Mouse (Mus musculus): ENCODE measurements at regions not wholly inside any gene's neighbourhood (a gene's known extent, or its start where the extent isn't known, plus 50 kb on each side); places are given as distances from the start of the nearest gene placed in this dataset.

DNA sequence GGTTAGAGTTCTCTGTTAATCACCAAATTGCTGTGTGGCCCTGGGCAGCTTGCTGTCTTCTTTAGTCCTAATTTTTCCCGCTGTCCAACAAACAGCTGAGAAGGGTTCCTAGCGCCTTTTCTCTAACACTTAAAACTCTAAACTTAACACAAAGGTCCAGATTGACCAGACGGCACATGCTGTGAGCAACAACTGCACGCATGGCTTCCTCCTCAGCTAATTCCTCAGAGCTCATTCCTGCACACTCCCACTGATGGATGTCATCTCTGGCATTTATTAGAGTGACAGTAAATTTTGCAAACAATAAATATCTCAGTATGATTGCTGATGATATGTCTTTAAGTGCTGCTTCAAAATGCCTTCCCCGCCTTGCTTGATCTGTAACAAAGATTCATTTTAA is 2007.5 kb upstream of the Lrrc6 start:
- Histone ChIP-seq H3K36me3 (replicated peaks) (no peaks in the 10 kb centered on the region), H3K4me2 (no peak overlapping the region), H3K27ac (no peak overlapping the region), H3K9me3 (no peaks in the 10 kb centered on the region), H3K4me3 (no peak overlapping the region), H3K27me3 (replicated peaks) (no peaks in the 10 kb centered on the region), H3K4me1 (peaks cover under 1% of the 10 kb centered on the region; the same call in 1 of the 2 replicates), H3K9ac (no peak overlapping the region)
- 78% methylated on average over 5 of the region's 5 CpGs for WGBS
- no peak for ATAC-seq (replicated peaks)

DNA sequence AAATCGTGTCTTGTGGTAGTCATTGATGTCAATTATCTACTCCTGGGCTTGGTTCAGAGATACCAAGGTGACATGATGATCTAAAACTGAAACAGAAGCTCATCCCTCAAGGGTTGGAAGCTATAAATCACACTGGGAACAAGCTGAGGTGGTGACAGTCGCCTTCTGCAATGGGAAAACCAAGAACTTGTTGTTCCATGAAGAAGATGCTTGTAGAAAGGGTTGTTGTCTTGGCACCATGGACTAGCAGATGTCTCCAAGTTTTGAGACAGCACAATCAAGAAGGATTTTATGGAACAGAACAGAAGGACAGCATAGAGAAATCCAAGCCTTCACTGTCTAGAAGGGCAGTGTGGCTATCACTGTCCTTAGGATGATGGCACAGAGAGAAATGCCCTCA is 2005.4 kb upstream of the Lrrc6 start:
- H3K27ac ChIP-seq: no peak overlapping the region
- 79% methylated on average over 2 of the region's 2 CpGs for WGBS
- H3K4me1 ChIP-seq: peaks cover 12% of the 10 kb centered on the region
- no peak overlapping the region for H3K4me3 ChIP-seq
- no peaks in the 10 kb centered on the region for H3K9me3 ChIP-seq
- H3K27me3 ChIP-seq (replicated peaks): no peaks in the 10 kb centered on the region
- H3K36me3 ChIP-seq (replicated peaks): no peaks in the 10 kb centered on the region
- no peak overlapping the region for H3K4me2 ChIP-seq
- no peak for ATAC-seq (replicated peaks)
- no peak overlapping the region for H3K9ac ChIP-seq

DNA sequence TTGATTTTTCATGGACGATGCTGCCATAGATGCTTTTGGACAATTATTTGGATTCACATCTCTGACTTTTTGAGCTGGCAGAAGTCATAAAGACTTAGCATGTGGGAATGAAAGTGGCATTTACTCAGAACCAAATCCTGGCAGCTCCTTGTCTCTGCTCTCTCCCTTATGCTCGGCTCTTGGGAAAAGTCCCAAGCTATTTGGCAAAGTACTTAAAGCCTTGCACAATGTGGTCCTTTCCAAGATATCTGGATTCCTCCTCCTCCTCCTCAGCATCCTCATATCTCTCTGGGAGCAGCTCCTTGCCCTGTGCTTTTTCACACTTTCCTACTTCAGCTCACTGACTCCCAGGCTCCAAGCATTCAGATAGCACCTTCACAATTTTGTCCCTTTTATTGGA is 1995.7 kb upstream of the Lrrc6 start:
- H3K27ac ChIP-seq: no peak overlapping the region
- WGBS: 83% methylated on average over 2 of the region's 2 CpGs
- no peak for ATAC-seq (replicated peaks)

DNA sequence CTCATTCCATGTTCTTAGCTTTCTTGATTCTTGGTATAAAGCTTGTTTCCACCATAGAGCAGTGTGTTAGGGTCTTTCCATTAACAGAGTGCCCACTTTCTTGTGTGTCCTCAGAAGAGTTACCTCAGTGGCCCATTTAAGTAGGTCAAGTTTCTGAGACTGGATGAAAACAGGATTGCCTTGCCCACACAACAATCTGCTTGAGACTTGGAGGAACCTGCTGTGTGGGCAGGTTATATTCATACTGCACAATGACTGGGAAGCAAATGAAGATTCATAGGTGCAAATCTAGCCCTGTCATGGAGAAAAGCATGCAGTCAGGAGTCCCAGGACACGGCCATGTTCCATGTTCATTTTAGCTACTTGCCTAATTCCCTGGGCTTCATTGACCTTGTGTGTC is 1984.1 kb upstream of the Lrrc6 start:
- H3K4me3 ChIP-seq: no peak overlapping the region
- H3K27ac ChIP-seq: no peak overlapping the region
- H3K9ac ChIP-seq: no peak overlapping the region
- H3K4me1 ChIP-seq: no peaks in the 10 kb centered on the region
- H3K36me3 ChIP-seq (replicated peaks): no peaks in the 10 kb centered on the region
- 92% methylated on average over 1 of the region's 1 CpGs for WGBS
- H3K4me2 ChIP-seq: no peak overlapping the region
- H3K9me3 ChIP-seq: no peaks in the 10 kb centered on the region
- no peaks in the 10 kb centered on the region for H3K27me3 ChIP-seq (replicated peaks)
- no peak for ATAC-seq (replicated peaks)

More for the DNA sequence above, 1995.7 kb upstream of the Lrrc6 start:
- H3K9me3 ChIP-seq: no peaks in the 10 kb centered on the region
- no peak overlapping the region for H3K4me3 ChIP-seq
- H3K4me1 ChIP-seq: no peaks in the 10 kb centered on the region
- no peak overlapping the region for H3K4me2 ChIP-seq
- no peak overlapping the region for H3K9ac ChIP-seq
- H3K36me3 ChIP-seq (replicated peaks): no peaks in the 10 kb centered on the region
- H3K27me3 ChIP-seq (replicated peaks): no peaks in the 10 kb centered on the region

DNA sequence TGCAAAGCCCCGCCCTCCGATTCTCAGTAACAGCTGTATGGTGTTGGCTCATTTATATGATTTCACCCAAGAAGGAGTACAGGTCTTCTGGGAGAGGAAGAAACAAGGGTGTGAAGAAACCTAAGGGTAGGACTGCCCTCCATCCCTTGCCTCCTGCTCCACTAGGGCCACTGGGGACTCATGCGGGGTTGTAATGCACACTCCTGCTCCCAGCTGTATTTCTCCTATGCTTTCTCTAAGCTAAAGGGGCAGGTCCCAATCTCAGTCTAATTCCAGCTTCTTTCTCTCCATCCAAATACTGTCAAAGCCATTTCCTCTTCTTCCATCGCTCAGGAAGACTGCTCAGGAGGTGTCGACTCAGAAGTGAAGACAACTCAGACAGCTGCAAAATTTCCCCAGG is 1977.0 kb upstream of the Lrrc6 start:
- Histone ChIP-seq H3K36me3 (replicated peaks) (no peaks in the 10 kb centered on the region), H3K4me3 (no peak overlapping the region), H3K9me3 (no peaks in the 10 kb centered on the region), H3K9ac (no peak overlapping the region), H3K27ac (no peak overlapping the region), H3K27me3 (replicated peaks) (no peaks in the 10 kb centered on the region), H3K4me2 (no peak overlapping the region), H3K4me1 (no peaks in the 10 kb centered on the region)
- WGBS: 92% methylated on average over 5 of the region's 5 CpGs
- ATAC-seq (replicated peaks): no peak

DNA sequence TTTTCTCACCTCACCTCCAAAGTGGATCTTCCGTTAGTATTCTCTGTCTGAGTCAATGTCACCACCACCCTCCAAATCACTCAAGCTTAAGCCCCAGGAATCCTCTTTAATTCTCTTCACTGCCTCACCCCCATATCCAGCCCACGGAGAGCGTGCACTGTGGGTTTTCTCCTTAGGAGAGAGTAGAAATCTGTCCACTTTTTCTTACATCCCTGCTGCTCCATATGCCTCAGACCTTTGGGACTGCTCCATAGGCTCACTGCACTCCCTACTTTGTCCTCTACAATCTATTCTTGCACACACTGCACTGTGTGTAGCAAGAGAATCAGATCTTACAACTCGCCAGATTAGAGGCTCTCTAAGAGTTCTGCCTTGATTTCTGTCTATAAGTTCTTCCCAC is 1971.2 kb upstream of the Lrrc6 start:
- Histone ChIP-seq H3K9me3 (no peaks in the 10 kb centered on the region), H3K27ac (no peak overlapping the region), H3K36me3 (replicated peaks) (no peaks in the 10 kb centered on the region), H3K27me3 (replicated peaks) (no peaks in the 10 kb centered on the region), H3K9ac (no peak overlapping the region), H3K4me2 (no peak overlapping the region), H3K4me1 (no peaks in the 10 kb centered on the region), H3K4me3 (no peak overlapping the region)
- WGBS: 89% methylated on average over 4 of the region's 4 CpGs
- no peak for ATAC-seq (replicated peaks)

DNA sequence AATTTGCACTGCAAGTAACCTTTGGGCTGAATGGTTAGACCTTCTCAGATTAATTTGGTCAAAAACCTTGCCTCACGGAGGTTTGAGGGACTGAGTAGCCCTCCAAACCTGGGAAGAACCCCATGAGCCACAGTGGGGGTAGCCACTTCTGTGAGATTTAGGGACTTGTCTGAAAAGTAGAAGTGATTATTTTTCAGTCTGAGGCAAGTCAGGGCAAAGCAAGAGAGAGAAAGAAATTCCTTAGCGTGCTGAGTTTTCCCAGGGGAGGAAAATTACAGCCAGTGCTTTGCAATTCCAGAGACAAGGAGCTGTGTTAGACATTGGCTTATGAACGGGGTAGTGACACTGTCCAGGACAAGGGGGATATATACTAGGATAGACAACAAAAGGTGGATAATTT is 1962.1 kb upstream of the Lrrc6 start:
- Histone ChIP-seq H3K36me3 (replicated peaks) (no peaks in the 10 kb centered on the region), H3K4me1 (no peaks in the 10 kb centered on the region), H3K9ac (no peak overlapping the region), H3K27me3 (replicated peaks) (no peaks in the 10 kb centered on the region), H3K27ac (no peak overlapping the region), H3K4me3 (no peak overlapping the region), H3K4me2 (no peak overlapping the region), H3K9me3 (no peaks in the 10 kb centered on the region)
- 59% methylated on average over 3 of the region's 3 CpGs for WGBS
- no peak for ATAC-seq (replicated peaks)

DNA sequence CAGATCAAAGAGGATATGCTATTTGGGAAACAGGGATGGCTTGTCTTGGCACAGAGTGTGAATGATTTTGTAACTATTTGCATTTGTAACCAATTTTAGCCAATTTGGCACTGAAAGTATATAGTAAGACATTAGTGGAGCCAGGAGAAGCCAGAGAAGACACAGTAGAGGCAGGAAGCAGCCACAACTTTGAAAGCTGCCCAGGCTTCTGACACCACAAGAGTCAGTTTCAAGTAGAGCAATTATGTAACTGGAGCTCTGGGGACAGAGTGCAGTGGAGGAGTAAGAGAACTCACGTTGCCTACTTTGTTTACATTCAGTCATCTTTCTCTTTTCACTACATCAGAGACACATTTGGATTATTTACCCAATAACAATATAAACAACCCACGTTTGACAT is 1956.5 kb upstream of the Lrrc6 start:
- Histone ChIP-seq H3K36me3 (replicated peaks) (no peaks in the 10 kb centered on the region), H3K27me3 (replicated peaks) (no peaks in the 10 kb centered on the region), H3K27ac (no peak overlapping the region), H3K4me1 (no peaks in the 10 kb centered on the region), H3K9ac (no peak overlapping the region), H3K9me3 (no peaks in the 10 kb centered on the region), H3K4me2 (no peak overlapping the region), H3K4me3 (no peak overlapping the region)
- no peak for ATAC-seq (replicated peaks)
- WGBS: 78% methylated on average over 2 of the region's 2 CpGs

DNA sequence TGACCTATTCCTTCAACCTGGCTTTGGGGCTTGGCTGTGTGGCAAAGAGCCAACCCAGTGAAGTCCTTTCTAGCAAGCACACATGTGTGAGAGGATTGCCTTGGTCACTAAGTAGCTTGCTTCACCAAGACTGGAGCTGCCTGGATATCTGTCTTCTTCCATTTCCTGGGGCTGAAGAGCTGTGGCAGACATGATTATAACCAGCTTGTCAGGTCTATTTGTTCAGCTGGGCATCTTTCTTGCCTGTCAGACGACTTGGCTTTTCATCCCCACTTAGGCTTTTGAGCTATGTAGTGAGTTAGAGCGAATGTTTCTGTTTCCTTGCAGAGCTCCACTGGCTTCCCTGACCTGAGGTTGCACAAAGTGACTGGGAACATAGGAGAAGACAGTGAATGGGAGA is 1951.3 kb upstream of the Lrrc6 start:
- no peaks in the 10 kb centered on the region for H3K36me3 ChIP-seq (replicated peaks)
- H3K4me1 ChIP-seq: no peaks in the 10 kb centered on the region
- 48% methylated on average over 2 of the region's 2 CpGs for WGBS
- ATAC-seq (replicated peaks): no peak
- no peak overlapping the region for H3K27ac ChIP-seq
- H3K4me3 ChIP-seq: no peak overlapping the region
- H3K9me3 ChIP-seq: no peaks in the 10 kb centered on the region
- H3K9ac ChIP-seq: no peak overlapping the region
- H3K4me2 ChIP-seq: no peak overlapping the region
- no peaks in the 10 kb centered on the region for H3K27me3 ChIP-seq (replicated peaks)

DNA sequence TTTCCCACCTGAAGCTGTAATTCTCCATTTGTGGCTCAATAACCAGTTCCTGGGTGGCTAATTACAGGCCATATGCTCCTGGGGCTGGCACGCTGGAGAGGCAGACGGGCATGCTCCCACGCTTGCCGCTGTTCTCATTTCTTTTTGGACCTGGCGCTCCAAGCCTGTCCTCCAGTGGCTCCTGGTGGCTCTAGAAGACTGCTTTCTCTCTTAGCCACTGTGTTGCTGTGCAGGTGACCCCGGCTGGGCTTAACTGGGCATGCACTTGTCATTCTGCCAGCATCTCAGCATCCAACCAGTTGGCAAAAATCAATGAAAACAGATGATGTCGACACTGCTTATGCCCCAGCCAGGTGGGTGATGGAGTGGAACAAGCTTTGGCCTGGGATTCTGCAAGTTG is 1944.6 kb upstream of the Lrrc6 start:
- H3K27me3 ChIP-seq (replicated peaks): no peaks in the 10 kb centered on the region
- H3K9me3 ChIP-seq: no peaks in the 10 kb centered on the region
- no peak overlapping the region for H3K27ac ChIP-seq
- no peak for ATAC-seq (replicated peaks)
- no peak overlapping the region for H3K4me3 ChIP-seq
- H3K9ac ChIP-seq: no peak overlapping the region
- 79% methylated on average over 7 of the region's 7 CpGs for WGBS
- H3K4me2 ChIP-seq: no peak overlapping the region
- no peaks in the 10 kb centered on the region for H3K36me3 ChIP-seq (replicated peaks)
- H3K4me1 ChIP-seq: 0 out of 2 replicates have a peak, but pooled peaks cover 3% of the 10 kb centered on the region

DNA sequence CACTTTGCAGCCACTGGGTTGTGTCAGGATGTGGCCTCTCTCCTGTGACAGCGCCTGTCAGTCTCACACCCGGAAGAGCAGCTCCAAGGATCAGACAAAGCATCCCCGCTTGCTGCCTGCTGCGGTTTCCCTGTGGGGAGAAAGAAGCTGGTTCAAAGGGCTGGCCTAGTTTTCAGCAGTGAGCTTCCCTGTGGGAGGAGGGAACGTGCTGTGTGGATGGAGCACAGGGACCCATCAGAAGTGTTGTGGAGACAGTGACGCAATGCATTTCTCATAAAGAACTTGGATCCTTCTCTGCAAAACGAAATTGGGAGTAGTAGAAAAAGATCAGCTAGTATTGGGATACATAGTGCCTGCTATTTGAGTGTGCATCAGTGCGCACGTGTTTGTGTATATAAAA is 1939.9 kb upstream of the Lrrc6 start:
- Histone ChIP-seq H3K27me3 (replicated peaks) (no peaks in the 10 kb centered on the region), H3K36me3 (replicated peaks) (no peaks in the 10 kb centered on the region), H3K27ac (no peak overlapping the region), H3K4me3 (no peak overlapping the region), H3K4me2 (no peak overlapping the region), H3K9me3 (no peaks in the 10 kb centered on the region), H3K9ac (no peak overlapping the region), H3K4me1 (0 out of 2 replicates have a peak, but pooled peaks cover 3% of the 10 kb centered on the region)
- WGBS: 46% methylated on average over 9 of the region's 9 CpGs
- peak; percentile 60; the same call in 1 of the 2 replicates for ATAC-seq (replicated peaks)

DNA sequence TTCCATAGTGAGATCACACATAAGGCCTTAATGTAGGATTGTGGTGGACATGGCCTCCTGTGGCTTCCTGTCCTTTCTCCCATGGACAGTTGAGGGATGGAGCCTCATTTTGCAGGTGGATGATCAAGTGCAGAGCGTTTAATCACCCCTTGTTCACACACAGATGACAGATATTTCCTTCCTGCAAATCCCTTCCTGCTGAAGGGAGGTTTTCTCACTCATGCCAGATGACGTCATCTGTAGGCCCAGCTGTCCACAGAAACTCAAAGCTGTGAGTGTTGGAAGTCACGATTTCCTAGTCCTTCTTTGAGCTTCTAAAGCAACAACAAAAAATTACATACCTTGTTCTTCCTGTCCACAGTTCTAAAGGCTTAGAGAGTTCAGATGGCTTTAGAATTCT is 1935.3 kb upstream of the Lrrc6 start:
- no peaks in the 10 kb centered on the region for H3K27me3 ChIP-seq (replicated peaks)
- H3K4me2 ChIP-seq: no peak overlapping the region
- no peaks in the 10 kb centered on the region for H3K9me3 ChIP-seq
- H3K4me3 ChIP-seq: no peak overlapping the region
- no peak overlapping the region for H3K9ac ChIP-seq
- H3K27ac ChIP-seq: no peak overlapping the region
- 69% methylated on average over 3 of the region's 3 CpGs for WGBS
- no peaks in the 10 kb centered on the region for H3K36me3 ChIP-seq (replicated peaks)
- no peaks in the 10 kb centered on the region for H3K4me1 ChIP-seq
- ATAC-seq (replicated peaks): no peak

DNA sequence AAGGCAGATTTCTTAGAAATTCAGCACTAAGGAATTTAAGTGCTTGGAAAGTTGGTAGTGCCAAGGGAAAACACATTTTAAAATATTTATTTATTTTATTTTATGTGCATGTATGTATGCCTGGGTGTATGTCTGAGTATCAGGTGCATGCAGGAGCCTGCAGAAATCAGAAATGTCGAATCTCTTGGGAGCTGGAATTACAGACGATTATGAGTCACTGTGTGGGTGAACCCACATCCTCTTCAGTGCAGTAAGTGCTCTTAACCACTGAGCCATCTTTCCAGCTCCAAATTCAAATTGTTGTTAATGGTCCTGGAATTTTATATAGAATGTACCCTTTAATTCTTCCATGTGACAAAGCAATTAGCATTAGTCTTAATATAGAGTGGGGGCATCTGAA is 1930.5 kb upstream of the Lrrc6 start:
- H3K9ac ChIP-seq: no peak overlapping the region
- no peak for ATAC-seq (replicated peaks)
- no peak overlapping the region for H3K27ac ChIP-seq
- no peak overlapping the region for H3K4me2 ChIP-seq
- no peaks in the 10 kb centered on the region for H3K4me1 ChIP-seq
- no peaks in the 10 kb centered on the region for H3K27me3 ChIP-seq (replicated peaks)
- H3K9me3 ChIP-seq: no peaks in the 10 kb centered on the region
- H3K4me3 ChIP-seq: no peak overlapping the region
- H3K36me3 ChIP-seq (replicated peaks): no peaks in the 10 kb centered on the region
- WGBS: 83% methylated on average over 2 of the region's 2 CpGs

DNA sequence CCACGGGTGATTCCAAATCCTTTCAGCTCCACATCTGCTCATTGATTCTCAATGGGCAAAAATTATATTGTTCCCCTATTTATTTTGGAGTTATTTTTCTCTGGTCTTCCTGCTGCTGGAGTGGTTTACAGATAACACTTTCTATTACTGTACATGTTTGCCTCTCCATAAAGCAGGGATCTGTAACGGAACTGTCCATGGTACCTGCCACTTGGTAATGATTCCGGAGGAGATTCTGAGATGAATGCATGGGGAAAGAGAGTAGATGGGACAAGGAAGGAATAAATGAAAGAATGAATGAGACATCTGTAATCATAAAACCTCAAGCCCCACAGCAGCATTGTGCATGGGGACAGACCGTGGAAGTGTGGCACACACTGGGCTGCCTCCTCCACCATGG is 1929.8 kb upstream of the Lrrc6 start:
- no peak for ATAC-seq (replicated peaks)
- Histone ChIP-seq H3K9ac (no peak overlapping the region), H3K4me2 (no peak overlapping the region), H3K27me3 (replicated peaks) (no peaks in the 10 kb centered on the region), H3K4me3 (no peak overlapping the region), H3K27ac (no peak overlapping the region), H3K4me1 (no peaks in the 10 kb centered on the region), H3K36me3 (replicated peaks) (no peaks in the 10 kb centered on the region), H3K9me3 (no peaks in the 10 kb centered on the region)
- WGBS: 67% methylated on average over 4 of the region's 4 CpGs

Data from midbrain, embryonic 15.5 days (tissue).